Mouse (Mus musculus) hematopoietic stem cell, adult 5-6 weeks (primary cell): ENCODE measurements around the gene Ripk1. TPM values are rescaled to one million over a fixed set of nuclear protein-coding genes. Genes with fewer than 3 reads are reported as not detected.
A peak's percentile ranks its signal among the peaks of the same experiment; 100 is the strongest.
"Not testable (repeated sequence)": the region's sequence is repeated elsewhere in the genome, so short reads cannot be mapped to it uniquely, and the experiment has no call there.

Source experiments
- ATAC-seq, 2 experiments: fragments of 125-278 bp in 1 of 2; replicated peaks in 1 of 2; 2 replicates each; pipeline ENCODE4 v1.8.0; 2016 to 2017; ENCODE audit warnings: inconsistent platforms in 2 of 2, mild to moderate bottlenecking in 2 of 2, moderate number of reproducible peaks in 2 of 2, low read depth in 1 of 2, moderate TSS enrichment in 1 of 2; ENCODE audit not compliant: low FRiP score in 2 of 2, poor library complexity in 2 of 2, severe bottlenecking in 2 of 2, insufficient read depth in 1 of 2, low TSS enrichment in 1 of 2
- total RNA-seq: library from RNA; stranded (forward); fragments of 172-1452, 232-1000 nt; gene quantifications from 2 replicates; pipeline ENCODE4 v1.2.3, GENCODE M21; 2017

Gene Ripk1
- total RNA-seq, 1 experiment from 2014 or later, result 66.1 TPM

DNA sequence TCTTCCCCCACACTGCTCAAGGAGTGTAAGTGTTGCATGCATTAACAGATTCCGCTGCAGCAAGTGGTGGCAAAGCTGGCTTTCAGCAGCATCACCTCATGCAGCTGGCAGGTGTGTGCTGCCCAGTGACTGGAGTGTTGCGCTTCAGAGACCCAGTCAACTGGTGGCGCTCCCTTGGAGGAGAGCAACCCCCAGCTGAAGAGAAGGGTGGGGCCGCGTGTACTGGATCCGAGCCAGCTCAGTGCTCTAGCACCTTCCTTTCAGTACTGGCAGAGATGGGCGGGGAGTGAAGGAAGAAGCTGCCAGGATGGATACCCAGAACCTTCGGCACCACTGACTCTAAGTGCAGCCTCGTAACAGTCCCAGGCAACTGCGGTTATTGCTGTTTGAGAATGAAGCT is 60.3 kb downstream of the Ripk1 start:
- ATAC-seq, result no peak

DNA sequence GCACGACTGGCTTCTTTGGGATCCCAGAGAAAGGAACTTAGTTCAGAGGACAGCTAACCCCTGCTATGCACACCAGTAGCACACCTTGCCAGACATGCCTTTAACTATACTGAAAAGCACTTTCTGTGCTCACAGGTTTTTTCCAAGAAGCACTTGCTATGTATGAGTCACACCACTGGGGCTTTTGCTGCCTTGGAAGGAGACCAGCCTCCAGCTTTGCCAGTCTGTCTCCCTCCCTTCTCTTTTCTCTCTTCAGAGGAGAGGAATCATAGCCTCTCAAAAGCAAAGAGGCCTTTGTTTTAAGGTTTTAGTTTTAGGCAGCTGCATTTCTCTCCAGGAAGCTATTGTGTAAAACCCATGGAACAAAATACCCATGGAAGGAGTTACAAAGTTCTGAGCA is 64.2 kb downstream of the Ripk1 start:
- no peak for ATAC-seq

DNA sequence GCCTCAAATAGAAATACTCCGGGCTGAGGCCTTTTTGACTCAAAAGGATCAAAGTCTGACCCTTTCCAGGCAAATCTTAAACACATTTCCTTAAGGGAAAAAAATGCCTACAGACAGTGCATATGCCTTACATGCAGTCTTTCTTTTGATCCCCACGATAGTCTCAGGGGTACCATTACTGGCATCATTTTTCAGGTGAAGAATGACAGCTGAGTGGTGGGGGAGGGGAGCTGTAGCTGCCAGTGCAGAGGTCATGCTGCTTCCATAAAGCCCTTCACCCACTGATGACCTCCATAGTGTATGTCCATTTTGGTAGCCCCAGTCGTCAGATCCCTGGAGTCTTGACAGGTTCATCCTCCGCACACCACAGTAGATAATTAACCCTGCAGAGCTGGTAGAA is 68.1 kb downstream of the Ripk1 start:
- no peak for ATAC-seq

DNA sequence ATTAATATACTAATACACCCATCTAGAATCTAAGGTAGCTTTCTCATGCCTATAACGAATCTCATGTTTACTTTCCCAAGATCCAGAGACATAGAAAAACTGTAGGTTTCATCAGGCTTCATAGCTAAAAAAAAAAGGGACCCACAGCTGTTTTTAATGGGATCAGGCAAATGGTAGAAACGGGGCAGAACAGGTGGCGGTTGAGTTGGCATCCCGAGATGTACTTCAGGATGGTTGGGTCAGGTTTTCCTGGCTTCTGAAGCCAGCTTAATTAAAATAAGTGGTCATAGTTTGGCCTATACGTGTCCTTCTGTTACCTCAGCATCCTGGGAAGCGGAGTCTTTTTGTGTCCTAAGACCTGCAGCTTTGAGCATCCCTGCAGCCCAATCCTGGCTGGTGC is 69.7 kb downstream of the Ripk1 start:
- no peak for ATAC-seq

DNA sequence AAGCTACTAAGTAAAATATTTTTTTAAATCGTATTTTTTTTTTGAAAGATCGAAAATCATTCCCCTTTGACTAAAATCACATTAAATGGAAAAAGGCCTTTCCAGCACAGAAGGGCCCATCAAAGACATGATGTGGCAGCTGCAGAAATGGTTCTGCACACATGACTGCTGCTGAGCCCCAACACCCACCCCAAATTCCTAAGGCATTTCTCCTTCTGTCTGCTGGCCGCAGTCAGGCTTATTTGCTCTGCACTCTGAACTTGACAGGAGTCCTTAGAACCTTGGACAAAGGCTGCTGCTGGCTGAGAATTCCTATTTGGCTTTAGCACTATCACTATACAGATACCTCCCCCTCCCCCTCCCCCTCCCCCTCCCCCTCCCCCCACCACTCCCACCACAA is 70.7 kb downstream of the Ripk1 start:
- ATAC-seq, result no peak

DNA sequence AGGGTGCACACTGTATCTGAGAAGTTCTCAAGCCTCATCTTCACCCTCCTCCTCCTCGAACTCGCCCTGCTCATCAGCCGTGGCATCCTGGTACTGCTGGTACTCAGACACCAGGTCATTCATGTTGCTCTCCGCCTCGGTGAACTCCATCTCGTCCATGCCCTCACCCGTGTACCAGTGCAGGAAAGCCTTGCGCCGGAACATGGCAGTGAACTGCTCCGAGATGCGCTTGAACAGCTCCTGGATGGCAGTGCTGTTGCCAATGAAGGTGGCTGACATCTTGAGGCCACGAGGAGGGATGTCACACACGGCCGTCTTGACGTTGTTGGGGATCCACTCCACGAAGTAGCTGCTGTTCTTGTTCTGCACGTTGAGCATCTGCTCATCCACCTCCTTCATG is 72.3 kb downstream of the Ripk1 start:
- not testable (repeated sequence) for ATAC-seq

DNA sequence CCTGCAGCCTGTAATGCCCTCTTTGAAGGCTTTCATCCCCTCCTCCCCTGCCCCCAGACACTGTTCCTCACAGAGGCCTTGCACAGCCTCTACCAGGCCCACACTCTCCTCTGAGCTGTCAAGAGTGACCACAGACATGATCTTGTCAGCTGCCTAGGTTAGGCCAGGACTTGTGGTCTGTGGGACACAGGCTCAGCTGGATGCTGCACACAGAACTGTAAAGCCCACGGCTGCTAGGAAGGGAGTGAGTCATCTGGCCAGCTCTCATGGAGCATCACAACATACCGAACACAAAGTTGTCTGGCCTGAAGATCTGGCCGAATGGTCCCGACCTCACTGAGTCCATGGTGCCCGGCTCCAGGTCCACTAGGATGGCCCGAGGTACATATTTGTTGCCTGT is 73.7 kb downstream of the Ripk1 start:
- not testable (repeated sequence) for ATAC-seq

DNA sequence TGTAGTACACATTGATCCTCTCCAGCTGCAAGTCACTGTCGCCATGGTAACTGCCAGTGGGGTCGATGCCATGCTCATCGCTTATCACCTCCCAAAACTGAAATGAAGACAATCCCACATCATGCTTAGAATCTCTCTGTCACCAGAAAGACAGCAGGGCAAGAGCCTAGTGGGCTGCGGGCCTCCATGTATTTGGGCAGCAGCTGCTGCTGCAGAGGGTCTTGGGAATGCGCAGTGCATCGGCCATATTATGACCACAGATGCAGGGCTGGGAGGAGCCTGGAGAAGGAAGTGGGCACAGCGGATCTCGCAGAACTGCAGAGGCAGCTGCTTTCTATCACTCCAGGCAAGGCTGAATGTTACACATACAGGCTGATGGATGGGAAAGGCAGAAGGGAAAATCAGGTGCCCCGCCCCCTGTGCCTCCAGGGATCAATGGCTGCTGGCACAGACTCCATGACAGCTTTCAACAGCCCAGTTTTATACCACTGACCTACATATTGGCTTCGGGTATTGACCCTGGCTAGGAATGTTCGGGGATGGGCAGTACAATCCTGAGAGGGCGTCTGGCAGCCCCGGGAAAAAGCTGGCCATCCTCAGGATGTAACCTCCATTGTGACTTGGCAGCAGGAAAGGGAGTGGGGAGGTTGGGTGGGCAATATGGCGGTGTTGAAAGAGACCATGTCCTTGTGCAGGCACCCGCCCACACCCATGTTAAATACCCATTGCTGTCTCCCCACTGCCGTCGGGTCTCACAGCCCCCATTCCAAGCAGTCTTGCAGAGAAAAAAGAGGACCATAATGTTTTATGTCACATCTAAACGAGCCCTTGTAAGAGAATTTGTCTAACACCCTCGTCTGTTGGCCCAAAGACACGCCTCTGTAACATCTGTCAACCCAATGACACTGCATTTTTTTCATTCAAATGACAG is 74.7 kb downstream of the Ripk1 start:
- ATAC-seq, result peak; percentile 25 to 27; a peak in 2 of 4 replicates

DNA sequence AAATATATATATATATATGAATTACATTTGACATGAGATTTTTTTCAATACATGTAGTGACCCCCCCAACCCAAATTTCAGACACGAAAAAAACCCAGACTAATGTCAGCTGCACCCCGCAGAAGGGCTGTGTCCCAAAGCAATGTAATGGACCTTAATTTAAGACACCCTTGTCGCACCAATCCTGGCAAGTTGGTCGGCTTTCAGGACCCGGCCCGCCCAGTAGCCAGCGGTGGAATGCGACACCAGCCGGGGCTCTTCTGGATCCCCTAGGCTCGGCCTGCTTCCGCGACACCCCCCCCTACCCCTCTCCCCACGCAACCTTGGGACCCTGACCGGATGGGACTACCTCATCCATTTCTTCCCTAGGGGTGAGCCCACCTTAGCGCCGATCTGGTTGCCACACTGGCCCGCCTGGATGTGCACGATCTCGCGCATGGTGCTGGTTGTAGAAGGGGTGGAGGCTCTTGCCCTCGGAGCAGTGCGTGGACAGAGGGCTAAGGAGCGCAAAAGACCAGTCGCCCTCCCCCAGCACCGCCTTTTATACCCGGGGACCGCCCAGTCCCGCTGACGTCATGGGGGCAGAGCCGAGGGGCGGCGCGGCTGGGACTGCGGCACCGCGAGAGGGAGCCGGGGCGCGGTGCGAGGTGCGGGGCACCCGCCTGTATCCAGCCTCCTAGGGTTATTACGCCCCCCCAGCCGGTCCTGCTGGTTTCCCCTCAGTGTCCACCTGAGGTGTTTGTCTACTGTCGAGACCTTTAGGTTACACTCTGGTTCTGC is 75.5 kb downstream of the Ripk1 start, which contains the start of gene Tubb2a:
Gene Tubb2a, minus strand, starts transcription at position 516 of the 780 bp plus-strand sequence.
- peak; percentile 80 to 84 for ATAC-seq

DNA sequence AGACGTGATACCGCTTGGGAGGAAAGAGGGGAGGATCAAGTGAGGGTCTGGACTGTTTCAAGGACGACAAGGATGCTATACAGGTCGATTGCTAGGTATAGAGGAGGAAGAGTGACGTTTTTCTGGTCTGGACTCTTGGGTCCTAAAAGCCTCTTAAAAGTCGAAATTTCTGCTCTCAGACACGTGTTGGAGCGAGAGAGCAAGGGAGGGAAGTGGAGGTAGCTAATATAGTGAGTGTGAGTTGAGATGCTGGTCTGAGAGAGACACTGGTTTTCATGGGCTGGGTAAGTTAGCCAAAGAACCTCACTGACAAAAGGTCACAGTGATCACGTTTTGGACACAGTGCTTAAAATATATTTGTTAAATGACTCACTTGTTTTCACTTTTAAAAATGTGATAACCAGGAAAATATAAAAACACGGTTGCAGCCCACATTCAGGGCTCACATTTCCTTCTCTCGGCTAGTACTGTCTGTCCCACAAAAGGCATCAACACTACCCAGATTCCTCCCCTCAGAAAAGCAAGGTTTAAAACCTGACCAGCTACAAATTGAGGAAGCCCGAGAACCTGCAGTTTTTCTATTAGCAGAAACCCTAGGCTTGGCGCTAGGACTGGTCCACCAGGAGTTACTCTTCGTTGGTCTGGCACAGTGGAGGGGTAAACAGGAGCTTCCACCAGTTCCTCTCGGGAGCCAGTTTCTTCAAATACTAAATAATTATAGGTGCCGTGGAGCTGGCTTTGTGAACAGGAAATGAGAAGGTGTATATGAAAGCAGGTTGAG is 76.5 kb downstream of the Ripk1 start:
- ATAC-seq, result no peak

DNA sequence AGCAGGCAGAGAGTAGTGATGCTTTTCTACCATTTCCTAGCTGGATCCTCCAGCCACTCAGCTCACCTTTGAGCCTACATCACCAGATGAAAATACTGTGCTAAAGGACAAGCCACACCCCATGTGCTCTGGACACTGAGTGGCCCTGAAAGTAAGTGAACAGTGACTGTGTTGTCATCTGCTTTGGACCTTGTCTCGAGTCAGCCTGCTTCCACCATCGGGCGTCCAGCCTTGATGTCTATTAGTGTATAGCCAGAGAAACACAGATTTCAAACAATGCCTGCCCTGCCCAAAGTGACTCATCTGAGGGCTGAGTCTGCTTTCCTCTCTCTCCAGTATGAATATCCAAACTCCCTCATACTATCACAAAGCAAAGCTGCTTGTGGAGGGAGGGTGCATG is 77.6 kb downstream of the Ripk1 start:
- no peak for ATAC-seq

DNA sequence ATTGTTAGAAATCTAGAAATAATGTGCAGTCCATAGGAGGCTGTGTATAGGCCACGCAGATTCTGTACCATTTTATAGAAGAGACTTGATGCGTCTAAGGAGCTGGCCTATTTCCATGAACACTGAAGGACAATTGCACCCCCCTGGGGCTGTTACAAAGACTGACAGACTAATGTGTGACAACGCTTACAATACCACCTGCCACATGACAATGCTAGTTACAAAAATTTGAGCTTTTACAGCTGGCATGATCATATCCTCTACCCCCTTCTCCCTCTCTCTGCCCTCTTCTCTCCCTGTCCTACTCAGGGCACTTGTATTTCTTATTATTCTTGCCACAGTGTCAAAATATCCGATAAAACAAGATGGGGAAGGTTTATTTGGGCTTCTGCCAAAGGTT is 79.8 kb downstream of the Ripk1 start:
- ATAC-seq, result no peak

DNA sequence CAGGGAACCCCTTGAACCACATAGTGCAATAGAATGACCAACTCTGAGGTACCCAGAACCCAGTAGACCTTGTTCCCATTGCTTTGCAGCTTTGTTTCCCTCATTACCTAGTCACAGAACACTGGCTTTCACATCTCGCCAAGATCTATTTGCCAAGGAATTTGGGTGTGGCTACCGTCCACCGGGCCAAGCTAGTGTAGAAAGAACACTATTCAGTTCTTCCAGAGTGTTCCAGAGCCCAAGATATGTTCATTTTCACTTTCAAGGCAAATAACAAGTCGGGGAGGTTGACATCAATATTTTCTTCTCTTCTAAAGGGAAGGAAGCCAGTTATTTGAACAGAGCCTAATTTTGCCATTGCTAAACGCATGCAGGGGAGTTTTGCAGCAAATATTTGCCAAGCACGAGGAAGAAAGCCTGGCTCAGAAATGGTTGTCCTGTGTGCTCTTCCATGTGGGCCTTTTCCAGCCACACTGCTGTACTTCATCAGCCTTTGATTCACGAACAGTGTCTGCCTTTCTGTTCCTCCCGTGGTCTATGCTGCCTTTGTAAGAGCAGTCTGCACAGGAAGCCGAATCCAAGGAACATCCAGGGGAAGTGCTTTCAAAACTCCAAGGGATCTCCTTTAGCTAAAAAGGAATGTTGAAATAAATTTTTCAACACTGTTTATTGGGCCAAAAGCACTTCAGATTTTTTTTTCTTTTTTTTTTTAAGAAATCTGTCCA is 82.0 kb downstream of the Ripk1 start:
- ATAC-seq, result no peak

Other genes starting within 250 kb of the Ripk1 start
- gene Serpinb6e, start 159.0 kb upstream of the Ripk1 start, total RNA-seq, result not detected in 2 replicates
- not detected in 2 replicates for gene Serpinb6c, start 96.7 kb upstream of the Ripk1 start, total RNA-seq
- 15.6 and 25.7 TPM in 2 replicates for gene Nqo2, start 37.7 kb upstream of the Ripk1 start, total RNA-seq
- 32.1 and 38.1 TPM in 2 replicates for gene Serpinb6a, start 431 bp downstream of the Ripk1 start, total RNA-seq
- 21.3 and 29.8 TPM in 2 replicates for gene Bphl, start 35.2 kb downstream of the Ripk1 start, total RNA-seq
- 4.8 and 7.3 TPM in 2 replicates for gene Tubb2a, start 75.6 kb downstream of the Ripk1 start, total RNA-seq
- 0.25 TPM in 1 of 2 replicates, not detected in the other for gene Tubb2b, start 128.1 kb downstream of the Ripk1 start, total RNA-seq
- 197 and 238 TPM in 2 replicates for gene Psmg4, start 160.6 kb downstream of the Ripk1 start, total RNA-seq